Mouse (Mus musculus) adrenal gland, postnatal 25 days (tissue): ENCODE results near the gene Hoxc9. TPM values are rescaled to one million over a fixed set of nuclear protein-coding genes. Genes with fewer than 3 reads are reported as not detected.

Source experiments
- DNase-seq: peaks from one replicate; pipeline ENCODE4 v3.0.0; 2021; ENCODE audit warnings: mixed read lengths
- microRNA-seq, 2 experiments: library from miRNA; unstranded; fragments of <30 nt; microRNA quantifications; one replicate each; pipeline ENCODE4 v1.2.0; 2021
- total RNA-seq: library from RNA; stranded (reverse); gene quantifications from 2 replicates; pipeline ENCODE4 v1.2.3, GENCODE M21; 2021

The Hoxc9 gene
- total RNA-seq, 1 experiment from 2014 or later, result 0.85 TPM

GRCm38 (mm10) chr15:103024131-103024530, 47.9 kb downstream of the Hoxc9 start:
- DNase-seq, result no peak

- no peak for DNase-seq
Observed at GRCm38 (mm10) chr15:103027266-103028235, 51.3 kb downstream of the Hoxc9 start.

DNA sequence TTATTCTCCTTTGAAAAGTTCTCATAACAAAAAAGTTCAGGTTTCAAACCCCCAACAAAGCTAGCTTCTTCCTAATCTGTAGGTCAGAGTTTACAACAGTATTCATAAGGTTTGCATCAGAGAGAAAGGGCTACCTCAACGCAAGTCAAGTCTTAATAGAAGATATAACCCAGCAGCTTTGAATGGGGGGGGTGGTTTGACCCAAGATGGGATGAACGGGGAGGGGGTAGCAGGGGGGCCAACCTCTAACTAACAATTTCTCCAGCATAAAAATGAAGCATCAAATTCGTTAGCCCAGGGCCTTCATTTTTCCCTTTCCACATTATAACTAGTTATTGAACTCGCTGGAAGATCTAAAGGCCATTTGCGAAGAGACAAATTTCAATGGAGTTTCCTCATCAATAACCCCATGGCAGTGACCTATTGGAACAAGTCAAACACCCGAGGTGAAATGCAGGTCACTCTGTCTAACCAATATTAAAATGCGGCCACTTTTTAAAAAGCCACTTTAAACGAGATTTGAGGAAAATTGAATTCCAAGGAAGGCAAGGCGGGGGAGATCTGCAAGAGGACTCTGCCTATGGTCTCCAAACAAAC, 52.8 kb downstream of the Hoxc9 start:
- DNase-seq, result no peak

GRCm38 (mm10) chr15:103030142-103030541, 53.9 kb downstream of the Hoxc9 start:
- no peak for DNase-seq

GRCm38 (mm10) chr15:103032167-103032566, 55.9 kb downstream of the Hoxc9 start:
- no peak for DNase-seq

DNA sequence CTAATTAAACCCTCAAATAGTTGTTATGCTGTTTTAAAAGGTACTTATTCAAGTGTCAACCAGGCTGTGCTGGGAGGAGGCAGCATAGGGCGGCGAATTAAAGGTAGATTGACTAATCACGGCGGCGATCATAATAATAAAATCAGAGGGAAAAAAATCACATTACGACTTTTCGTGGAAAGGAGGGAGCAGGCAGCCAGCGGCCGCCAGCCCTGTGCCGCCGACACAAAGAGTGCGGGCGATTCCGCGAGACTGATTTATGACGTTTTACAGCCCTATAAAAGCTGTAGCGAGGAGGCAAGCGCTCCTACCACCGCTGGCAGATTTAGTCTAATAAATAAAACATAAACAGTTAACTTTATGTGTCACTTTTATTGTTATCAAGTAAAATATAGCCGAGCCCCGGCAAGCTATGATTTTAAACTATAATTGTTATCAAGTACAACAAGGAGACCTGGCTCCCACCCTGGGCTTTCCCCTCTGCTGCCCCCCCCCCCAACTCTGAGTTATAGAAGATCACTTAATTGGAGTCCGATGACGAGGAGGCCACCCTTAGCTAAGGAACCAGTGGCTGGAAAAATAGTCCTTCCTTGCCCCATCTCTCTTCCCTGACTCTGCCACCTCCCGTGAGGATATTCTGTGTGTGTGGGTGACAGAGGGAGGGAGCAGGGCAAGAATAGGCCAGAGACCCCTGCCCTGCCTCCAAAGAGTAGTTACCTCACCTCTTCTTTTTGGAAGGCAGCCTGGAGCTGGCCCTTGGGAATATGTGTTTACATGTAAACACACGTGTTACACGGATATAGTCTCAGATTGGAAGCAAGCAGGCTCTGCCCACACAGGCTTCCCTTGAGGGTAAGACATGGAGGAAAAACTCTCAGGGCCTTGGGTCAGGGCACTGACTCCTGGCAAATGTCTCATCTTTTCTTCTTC, 56.7 kb downstream of the Hoxc9 start:
- no peak for DNase-seq

GRCm38 (mm10) chr15:103034043-103034806, 58.0 kb downstream of the Hoxc9 start:
- peak; percentile 61 for DNase-seq

Small RNA genes within 50 kb of the gene (microRNA-seq; reads per million reads assigned to microRNA genes)
- gene Mir196a-2 (239 to 295 reads per million in 2 experiments), gene Mir615 (1,365 to 2,350 reads per million in 2 experiments)

Other genes with a start within 250 kb of the Hoxc9 start
- gene Hoxc13, start 55.3 kb upstream of the Hoxc9 start, total RNA-seq, result not detected in 2 replicates
- not detected in 2 replicates for gene Hoxc12, start 39.7 kb upstream of the Hoxc9 start, total RNA-seq
- gene Hoxc11, start 22.0 kb upstream of the Hoxc9 start, total RNA-seq, result not detected in 2 replicates
- gene Hoxc10, start 9.6 kb upstream of the Hoxc9 start, total RNA-seq, result 0.36 and 0.48 TPM in 2 replicates
- gene Hoxc5, start 9.0 kb upstream of the Hoxc9 start, total RNA-seq, result 7.6 and 9.0 TPM in 2 replicates
- gene Hoxc8, start 14.2 kb downstream of the Hoxc9 start, total RNA-seq, result 21.5 and 26.7 TPM in 2 replicates
- gene Hoxc6, start 21.8 kb downstream of the Hoxc9 start, total RNA-seq, result 59.4 and 68.1 TPM in 2 replicates
- gene Hoxc4, start 42.5 kb downstream of the Hoxc9 start, total RNA-seq, result 7.3 and 8.4 TPM in 2 replicates
- gene Smug1, start 190.7 kb downstream of the Hoxc9 start, total RNA-seq, result 12.1 and 19.9 TPM in 2 replicates